Mouse (Mus musculus) forebrain, embryonic 14.5 days (tissue): ENCODE measurements around the gene 1700093K21Rik. TPM values are rescaled to one million over a fixed set of nuclear protein-coding genes. Genes with fewer than 3 reads are reported as not detected.
"Not testable (repeated sequence)": the region's sequence is repeated elsewhere in the genome, so short reads cannot be mapped to it uniquely, and the experiment has no call there.

Source experiments
- ATAC-seq: fragments of 200-750 bp; cut with Nextera tagmentation; 2 replicates; pipeline ENCODE4 v1.8.0; 2017; ENCODE audit warnings: mild to moderate bottlenecking, moderate library complexity
- DNase-seq: peaks from one replicate; pipeline ENCODE4 v3.0.0-alpha.2; 2015; ENCODE audit warnings: low spot score
- H3K27ac ChIP-seq: fragments of 300-500 bp; sonication (generic); 2 replicates; pipeline ENCODE4 v1.5.1; 2014; ENCODE audit warnings: low read depth, mild to moderate bottlenecking, control low read depth, low read length, moderate library complexity
- H3K27me3 ChIP-seq: fragments of 300-500 bp; sonication (generic); replicated peaks from 2 replicates; pipeline ENCODE4 v1.6.1; 2014; ENCODE audit warnings: low read length, control low read depth, mixed read lengths; ENCODE audit not compliant: control insufficient read depth, insufficient read depth
- H3K36me3 ChIP-seq: fragments of 300-500 bp; sonication (generic); 2 replicates; pipeline ENCODE4 v1.6.1; 2014; ENCODE audit warnings: low read length, control low read depth; ENCODE audit not compliant: control insufficient read depth, insufficient read depth
- H3K4me1 ChIP-seq: fragments of 300-500 bp; sonication (generic); 2 replicates; pipeline ENCODE4 v1.6.1; 2014; ENCODE audit warnings: antibody characterized with exemption, low read length, control low read depth; ENCODE audit not compliant: control insufficient read depth, insufficient read depth
- H3K4me2 ChIP-seq: fragments of 300-500 bp; sonication (generic); 2 replicates; pipeline ENCODE4 v1.6.1; 2014; ENCODE audit warnings: mild to moderate bottlenecking, control low read depth, low read length
- H3K4me3 ChIP-seq: fragments of 300-500 bp; sonication (generic); 2 replicates; pipeline ENCODE4 v1.5.1; 2014; ENCODE audit warnings: low read depth, low read length, control low read depth
- H3K9ac ChIP-seq: fragments of 300-500 bp; sonication (generic); 2 replicates; pipeline ENCODE4 v1.6.1; 2014; ENCODE audit warnings: mild to moderate bottlenecking, low read length, control low read depth, moderate library complexity
- H3K9me3 ChIP-seq: fragments of 300-500 bp; sonication (generic); replicated peaks from 2 replicates; pipeline ENCODE4 v1.6.1; 2016; ENCODE audit warnings: low read length, control low read depth, mixed read lengths; ENCODE audit not compliant: control insufficient read depth
- WGBS: fragments of 180-500 bp; shearing (Covaris S2); extraction: QIAGEN DNeasy Blood & Tissue Kit; methylation state at CpG from one replicate; pipeline ENCODE4 v1.1.7; 2014; 5-methylcytosine and 5-hydroxymethylcytosine counted together
- polyA plus RNA-seq: library from polyadenylated mRNA; unstranded; fragments of >200 nt; fragmentation: Nextera tagmentation; extraction: Ambion mirVana; gene quantifications from 2 replicates; pipeline ENCODE4 v1.2.1, GENCODE M21; 2014

1700093K21Rik gene
- not detected in 2 replicates for polyA plus RNA-seq

DNA sequence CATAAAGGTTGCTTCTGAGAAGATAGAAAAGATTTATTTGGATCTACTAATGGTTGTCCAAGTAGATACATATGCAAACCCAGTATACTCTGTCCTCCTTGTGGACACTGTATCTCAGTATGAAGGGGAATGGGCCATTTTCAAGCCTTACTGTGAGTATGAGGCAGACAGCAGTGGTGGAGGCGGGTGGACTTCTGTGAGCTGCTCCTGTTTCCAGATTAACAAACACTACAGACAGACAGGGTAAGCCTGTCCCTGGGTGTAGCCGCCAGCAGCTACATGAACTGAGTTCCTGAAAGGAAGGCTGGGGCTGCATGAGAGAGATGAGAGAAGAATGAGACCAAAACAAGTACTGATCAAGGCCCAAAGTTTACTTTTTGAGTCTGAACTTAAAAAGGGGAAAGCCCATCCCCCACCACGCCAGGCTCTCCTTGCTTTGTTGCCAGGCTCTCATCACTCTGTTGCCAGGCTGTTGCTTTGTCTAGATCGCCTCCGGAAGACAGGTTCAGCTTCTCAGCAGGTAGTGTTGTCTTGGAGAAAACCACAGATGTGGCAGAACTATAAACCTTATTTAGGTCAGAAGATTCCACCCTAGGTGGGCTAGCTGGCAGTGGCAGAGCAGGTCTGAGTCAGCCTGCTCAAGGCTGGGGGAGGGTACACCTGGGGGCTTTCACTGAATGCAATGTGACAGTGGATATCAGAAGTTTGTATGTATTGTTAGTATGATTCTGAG, at the start of gene 1700093K21Rik:
Gene 1700093K21Rik, minus strand, starts transcription at position 683 of the 733 bp plus-strand sequence.
- Histone ChIP-seq H3K9me3 (no peaks in the 10 kb centered on the region), H3K27ac (no peak within 1 kb of the TSS), H3K4me3 (no peak within 1 kb of the TSS), H3K36me3 (no peaks in the 10 kb centered on the region), H3K4me1 (no peaks in the 10 kb centered on the region), H3K4me2 (no peak within 1 kb of the TSS), H3K9ac (no peak within 1 kb of the TSS), H3K27me3 (no peaks in the 10 kb centered on the region)
- WGBS, result 33% methylated on average over 5 of the region's 5 CpGs
- ATAC-seq (no peak), DNase-seq (no peak)

DNA sequence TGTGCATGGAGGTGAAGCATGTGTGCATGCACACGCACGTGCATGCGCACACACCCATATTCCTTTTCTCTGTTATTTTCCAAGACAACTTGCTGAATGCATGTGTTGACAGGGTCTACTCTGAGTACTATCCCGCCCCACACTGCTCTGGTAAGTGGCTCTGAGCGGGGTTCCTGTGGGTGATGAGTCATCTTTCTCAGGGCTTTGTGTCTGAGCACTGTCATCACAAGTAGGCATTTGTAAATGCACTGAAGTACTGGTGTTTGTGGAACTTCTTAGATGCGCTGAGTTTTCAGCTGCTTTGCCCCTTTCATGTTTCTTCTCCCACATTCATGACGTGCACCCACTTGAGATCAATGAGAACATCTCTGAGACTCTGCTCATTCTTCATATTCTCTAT, 49.2 kb upstream of the 1700093K21Rik start:
- no peak overlapping the region for H3K9ac ChIP-seq
- H3K4me1 ChIP-seq, result no peaks in the 10 kb centered on the region
- WGBS, result 96% methylated on average over 7 of the region's 7 CpGs
- no peaks in the 10 kb centered on the region for H3K27me3 ChIP-seq
- no peak overlapping the region for H3K4me3 ChIP-seq
- DNase-seq (no peak), ATAC-seq (no peak)
- peaks cover 49% of the 10 kb centered on the region for H3K36me3 ChIP-seq
- no peak overlapping the region for H3K4me2 ChIP-seq
- H3K9me3 ChIP-seq, result no peaks in the 10 kb centered on the region
- no peak overlapping the region for H3K27ac ChIP-seq

DNA sequence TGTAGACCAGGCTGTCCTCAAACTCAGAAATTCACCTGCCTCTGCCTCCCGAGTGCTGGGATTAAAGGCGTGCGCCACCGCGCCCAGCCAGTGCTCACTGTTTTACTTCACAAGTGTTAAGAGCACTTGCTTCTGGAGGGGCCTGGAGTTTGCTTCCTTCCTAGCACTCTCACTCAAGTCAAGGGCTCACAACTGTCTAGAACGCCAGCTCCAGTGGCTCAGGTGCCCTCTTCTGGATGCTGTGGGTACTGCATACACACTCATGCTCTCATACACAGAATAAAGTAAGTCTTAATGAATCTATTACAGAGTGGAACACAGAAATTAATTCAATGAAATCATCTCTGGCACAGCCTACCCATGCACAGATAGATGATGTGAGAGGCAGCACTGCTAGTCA, 44.8 kb upstream of the 1700093K21Rik start:
- Histone ChIP-seq H3K9ac (no peak overlapping the region), H3K27ac (no peak overlapping the region), H3K4me1 (no peaks in the 10 kb centered on the region), H3K4me3 (no peak overlapping the region), H3K9me3 (no peaks in the 10 kb centered on the region), H3K36me3 (peaks cover 32% of the 10 kb centered on the region), H3K4me2 (no peak overlapping the region), H3K27me3 (no peaks in the 10 kb centered on the region)
- peak; percentile 77 for DNase-seq
- peak; percentile 79 for ATAC-seq
- 56% methylated on average over 6 of the region's 6 CpGs for WGBS

DNA sequence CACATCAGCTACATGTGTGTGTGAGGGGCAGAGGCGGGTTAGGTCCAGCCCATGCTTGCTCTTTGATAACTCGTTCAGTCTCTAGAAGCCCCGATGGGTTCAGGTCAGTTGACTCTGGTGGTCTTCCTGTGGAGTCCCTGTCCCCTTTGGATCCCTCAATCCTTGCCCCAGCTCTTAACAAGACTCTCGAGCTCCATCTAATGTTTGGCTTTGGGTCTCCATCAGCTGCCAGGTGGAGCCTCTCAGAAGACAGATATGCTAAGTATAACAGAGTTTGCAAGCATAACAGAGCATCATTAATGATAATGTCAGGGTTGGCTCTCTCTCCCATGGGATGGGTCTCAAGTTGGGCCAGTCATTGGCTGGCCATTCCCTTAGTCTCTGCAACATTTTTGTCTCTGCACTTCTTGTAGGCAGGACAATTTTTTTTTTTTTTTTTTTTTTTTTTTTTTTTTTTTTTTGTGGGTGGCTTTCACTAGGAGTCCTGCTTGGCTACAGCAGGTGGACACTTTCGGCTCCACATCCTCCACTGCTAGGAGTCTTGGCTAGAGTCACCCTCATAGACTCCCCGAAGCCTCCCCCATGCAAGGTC, 36.2 kb upstream of the 1700093K21Rik start:
- Histone ChIP-seq H3K4me1 (no peaks in the 10 kb centered on the region), H3K9me3 (no peaks in the 10 kb centered on the region), H3K4me2 (no peak overlapping the region), H3K27me3 (no peaks in the 10 kb centered on the region), H3K36me3 (no peaks in the 10 kb centered on the region), H3K4me3 (no peak overlapping the region), H3K27ac (no peak overlapping the region), H3K9ac (no peak overlapping the region)
- DNase-seq (no peak), ATAC-seq (no peak)
- 65% methylated on average over 6 of the region's 6 CpGs for WGBS

DNA sequence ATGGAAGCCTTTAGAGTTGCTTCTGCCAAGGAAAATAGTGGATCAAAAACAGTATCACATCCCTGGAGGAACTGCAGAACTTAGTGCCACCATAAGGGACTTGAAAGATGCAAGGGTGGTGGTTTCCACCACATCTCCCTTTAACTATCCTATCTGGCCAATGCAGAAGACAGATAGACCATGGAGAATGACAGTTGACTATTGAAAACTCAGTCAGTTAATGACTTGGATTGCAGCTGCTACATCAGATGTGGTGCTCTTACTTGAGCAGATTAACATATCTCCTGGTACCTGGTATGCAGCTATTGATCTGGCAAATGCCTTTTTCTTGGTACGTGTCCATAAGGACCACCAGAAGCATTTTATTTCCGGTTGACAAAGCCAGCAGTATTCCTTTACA, 16.5 kb upstream of the 1700093K21Rik start:
- no peaks in the 10 kb centered on the region for H3K36me3 ChIP-seq
- WGBS, result 83% methylated on average over 2 of the region's 2 CpGs

DNA sequence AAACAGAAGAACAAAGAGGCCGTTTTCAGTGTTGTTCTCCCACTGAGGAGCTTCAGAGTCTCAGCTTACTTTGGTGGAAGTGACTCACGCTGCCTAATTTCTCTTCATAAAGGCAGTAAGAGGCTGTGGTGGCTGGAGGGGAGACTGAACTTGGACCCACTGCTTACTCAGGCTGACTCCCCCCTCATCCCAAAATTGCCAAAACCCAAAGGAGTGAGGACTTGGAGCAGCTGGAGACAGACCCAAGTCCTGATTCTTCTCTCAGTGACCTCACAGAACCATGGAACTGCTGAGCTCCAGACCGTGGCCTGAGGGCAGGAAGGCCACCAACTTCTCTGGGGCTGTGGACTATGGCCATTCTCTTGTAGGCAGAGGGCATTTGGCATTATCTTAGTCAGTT, 2.0 kb downstream of the 1700093K21Rik start:
- no peak for DNase-seq
- 55% methylated on average over 3 of the region's 3 CpGs for WGBS
- ATAC-seq, result no peak

More for the DNA sequence above, 16.5 kb upstream of the 1700093K21Rik start:
- no peak overlapping the region for H3K27ac ChIP-seq
- no peak overlapping the region for H3K4me2 ChIP-seq
- no peak overlapping the region for H3K4me3 ChIP-seq
- H3K9ac ChIP-seq, result no peak overlapping the region
- no peaks in the 10 kb centered on the region for H3K4me1 ChIP-seq
- H3K9me3 ChIP-seq, result no peaks in the 10 kb centered on the region
- DNase-seq (no peak), ATAC-seq (no peak)
- no peaks in the 10 kb centered on the region for H3K27me3 ChIP-seq

DNA sequence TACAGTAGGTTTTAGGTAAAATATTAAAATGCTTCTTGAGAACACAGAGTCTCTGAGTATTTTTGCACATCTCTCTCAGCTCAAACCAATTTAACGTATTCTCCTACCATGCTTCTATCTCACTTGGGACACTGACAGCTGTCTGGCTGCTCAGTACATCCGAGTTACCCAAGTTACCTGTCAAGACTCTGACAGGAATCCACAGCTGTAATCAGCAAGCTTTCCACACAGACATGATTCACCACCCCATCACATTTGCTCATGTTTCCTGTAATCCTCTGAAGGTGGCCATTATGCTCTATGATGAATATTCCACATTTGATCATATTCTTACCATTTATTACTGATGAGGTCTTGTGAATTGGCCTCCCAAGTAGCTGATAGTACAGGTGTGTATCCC, 5.6 kb downstream of the 1700093K21Rik start:
- Histone ChIP-seq H3K27me3 (no peaks in the 10 kb centered on the region), H3K4me3 (no peak overlapping the region), H3K9ac (no peak overlapping the region), H3K4me2 (no peak overlapping the region), H3K36me3 (no peaks in the 10 kb centered on the region), H3K27ac (no peak overlapping the region), H3K4me1 (0 out of 2 replicates have a peak, but pooled peaks cover 4% of the 10 kb centered on the region), H3K9me3 (no peaks in the 10 kb centered on the region)
- ATAC-seq, result no peak
- WGBS, result 83% methylated on average over 2 of the region's 2 CpGs
- DNase-seq, result no peak

More for the DNA sequence above, 2.0 kb downstream of the 1700093K21Rik start:
- Histone ChIP-seq H3K27me3 (no peaks in the 10 kb centered on the region), H3K9me3 (no peaks in the 10 kb centered on the region), H3K4me3 (no peak overlapping the region), H3K4me1 (no peaks in the 10 kb centered on the region), H3K9ac (no peak overlapping the region), H3K27ac (no peak overlapping the region), H3K4me2 (no peak overlapping the region), H3K36me3 (no peaks in the 10 kb centered on the region)

DNA sequence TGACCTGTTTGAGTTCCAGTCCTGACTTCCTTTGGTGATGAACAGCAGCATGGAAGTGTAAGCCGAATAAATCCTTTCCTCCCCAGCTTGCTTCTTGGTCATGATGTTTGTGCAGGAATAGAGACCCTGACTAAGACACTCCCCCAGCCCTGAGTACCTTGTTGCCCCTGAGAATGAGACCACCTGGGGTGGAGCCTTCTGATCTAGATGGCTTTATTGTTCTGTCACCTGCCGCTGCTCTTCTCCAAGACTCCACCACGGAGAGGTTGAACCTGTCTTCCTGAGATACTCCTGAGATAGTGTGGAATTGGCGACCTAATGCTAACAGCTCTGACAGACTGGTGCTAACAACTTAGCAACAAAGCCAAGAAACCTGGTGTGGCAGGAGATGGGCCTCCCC, 6.2 kb downstream of the 1700093K21Rik start:
- 70% methylated on average over 4 of the region's 4 CpGs for WGBS
- DNase-seq, result not testable (repeated sequence)

DNA sequence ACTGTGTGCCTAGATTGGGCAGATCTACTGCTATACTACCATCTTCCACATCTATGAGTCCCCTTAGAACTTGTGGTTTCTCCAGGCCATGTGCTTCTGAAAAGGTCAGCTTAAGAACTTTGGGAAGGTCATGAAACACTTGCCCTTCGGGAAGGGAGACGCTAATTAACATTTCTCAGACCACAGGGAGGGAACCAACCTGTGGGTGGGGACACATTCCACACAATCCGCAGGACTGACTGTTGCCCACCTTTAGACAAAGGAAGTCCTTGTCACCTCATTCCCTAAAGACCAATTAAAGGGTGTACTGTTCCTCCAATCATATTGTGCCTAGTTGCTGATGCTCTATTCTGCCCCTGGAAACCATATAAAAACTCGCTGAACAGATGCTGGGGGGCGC, 16.2 kb downstream of the 1700093K21Rik start:
- not testable (repeated sequence) for DNase-seq, H3K27me3 ChIP-seq, ATAC-seq, H3K9ac ChIP-seq, H3K4me3 ChIP-seq, H3K27ac ChIP-seq, H3K9me3 ChIP-seq, H3K36me3 ChIP-seq, H3K4me2 ChIP-seq, H3K4me1 ChIP-seq
- WGBS, result 80% methylated on average over 5 of the region's 5 CpGs

More for the DNA sequence above, 6.2 kb downstream of the 1700093K21Rik start:
- H3K27me3 ChIP-seq, H3K36me3 ChIP-seq, H3K4me2 ChIP-seq, H3K9me3 ChIP-seq, ATAC-seq, H3K4me3 ChIP-seq, H3K4me1 ChIP-seq, H3K9ac ChIP-seq, H3K27ac ChIP-seq: not testable (repeated sequence)
